Mouse (Mus musculus) ovary, adult 18-20 months (tissue): ENCODE results near the gene Hist4h4.

Source experiments
- DNase-seq: peaks from one replicate; pipeline ENCODE4 v3.0.0; 2022; ENCODE audit warnings: low spot score, mixed read lengths

Hist4h4 gene

DNA sequence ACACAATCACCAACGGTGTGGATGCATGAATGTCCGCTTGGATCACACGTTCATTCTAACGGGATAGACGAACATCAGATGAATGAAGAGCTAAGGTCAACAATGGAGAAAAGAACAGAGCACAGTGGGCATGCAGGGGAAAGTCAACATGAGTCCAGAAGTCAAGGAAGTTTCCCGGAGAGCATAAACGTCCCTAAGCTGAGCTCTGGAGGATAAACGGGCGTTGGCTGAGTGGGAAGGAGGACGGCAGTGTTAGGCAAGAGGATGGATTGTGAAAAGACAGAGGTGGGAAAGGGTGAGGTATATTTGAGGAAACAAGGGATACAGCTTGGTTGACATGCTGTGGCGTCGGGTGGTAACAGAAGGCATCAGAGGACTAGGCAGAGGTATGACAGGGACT lies 22.1 kb downstream of the Hist4h4 start:
- DNase-seq, result no peak

DNA sequence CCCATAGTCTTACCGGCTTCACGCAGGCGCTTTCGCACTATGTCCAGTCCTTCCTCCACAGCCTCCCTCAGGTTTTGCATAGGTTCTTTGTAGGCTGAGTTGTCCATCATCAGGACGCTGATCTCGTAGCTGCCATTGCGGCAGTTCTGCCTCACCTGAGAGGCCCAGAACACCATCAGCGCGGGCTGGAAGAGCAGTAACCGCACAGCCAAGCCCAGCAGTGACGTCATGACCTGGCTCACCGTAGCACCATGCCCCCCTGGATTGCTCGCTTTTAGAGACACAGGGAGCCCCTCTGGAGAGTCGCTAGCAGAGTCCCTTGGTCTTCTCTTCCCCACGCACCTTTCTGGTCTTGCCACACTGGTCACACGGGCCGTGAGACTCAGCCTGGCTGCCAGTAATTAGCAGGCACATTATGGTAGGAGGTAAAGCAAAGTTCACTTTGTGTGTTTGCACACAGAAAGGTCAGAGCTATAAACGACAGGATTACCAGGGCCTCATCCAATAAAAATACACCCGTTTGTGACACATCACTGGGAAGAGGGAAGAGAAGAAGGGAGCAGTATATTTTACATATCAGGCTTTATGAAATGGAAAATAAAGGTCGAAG lies 22.7 kb downstream of the Hist4h4 start, which contains the start of gene Gucy2c:
Gene Gucy2c, minus strand, starts transcription at position 389 of the 610 bp plus-strand sequence.
- DNase-seq, result no peak

DNA sequence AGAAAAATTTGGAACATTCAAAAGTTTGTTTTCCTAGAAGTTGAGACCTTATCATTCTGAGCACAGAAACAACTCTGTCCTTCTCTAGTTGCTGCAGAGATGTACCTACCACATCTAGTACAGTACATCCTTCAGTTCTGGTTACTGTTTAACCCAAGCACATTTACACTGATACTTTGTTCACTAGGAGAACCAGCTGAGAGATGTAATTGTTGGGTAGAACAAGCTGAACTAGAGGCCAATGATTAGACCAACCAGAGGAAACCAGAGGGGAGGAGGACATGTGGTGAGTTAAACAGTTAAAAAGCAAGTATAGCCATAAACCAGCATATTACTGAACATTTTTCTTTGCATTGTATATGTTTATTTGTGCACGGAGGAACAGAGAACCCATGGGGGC lies 27.8 kb downstream of the Hist4h4 start:
- DNase-seq, result no peak

DNA sequence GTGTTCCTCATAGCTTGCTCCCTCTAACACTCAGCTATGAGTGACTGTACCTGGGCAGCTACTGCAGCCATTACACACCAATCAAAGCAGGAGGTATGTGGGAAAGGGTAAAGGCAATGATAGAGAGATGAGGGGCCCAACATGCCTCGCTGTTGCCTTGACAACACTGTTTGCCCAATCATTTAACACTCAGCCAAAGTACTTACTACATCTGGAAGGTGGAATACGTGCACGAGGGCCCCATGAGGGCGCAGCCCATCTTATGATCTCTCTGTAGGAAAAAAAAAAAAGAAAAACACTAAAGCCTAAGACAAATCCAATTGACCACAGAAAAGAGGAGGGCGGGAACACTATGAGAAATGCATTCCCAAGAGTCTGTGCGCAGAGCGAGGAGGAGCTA lies 34.4 kb downstream of the Hist4h4 start:
- no peak for DNase-seq

DNA sequence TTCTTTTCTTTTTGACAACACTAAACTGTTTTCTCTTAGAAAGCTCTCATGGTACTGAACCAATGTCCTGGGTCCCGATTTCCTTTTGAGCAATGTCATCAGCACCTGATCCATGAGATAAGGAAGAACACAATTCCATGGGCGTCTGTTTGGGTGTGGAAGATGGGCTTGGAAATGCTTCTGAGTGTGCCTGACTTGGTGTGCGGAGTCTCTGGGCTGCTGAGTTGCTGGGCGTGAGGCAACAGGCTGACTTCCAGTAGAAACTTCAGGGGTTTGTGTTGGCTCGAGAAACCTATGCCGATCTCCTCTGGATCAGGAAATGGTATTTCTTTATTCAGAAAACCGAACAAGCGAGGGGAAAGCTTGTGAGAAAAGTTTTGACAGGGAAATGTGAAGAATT lies 35.1 kb downstream of the Hist4h4 start:
- DNase-seq, result no peak

DNA sequence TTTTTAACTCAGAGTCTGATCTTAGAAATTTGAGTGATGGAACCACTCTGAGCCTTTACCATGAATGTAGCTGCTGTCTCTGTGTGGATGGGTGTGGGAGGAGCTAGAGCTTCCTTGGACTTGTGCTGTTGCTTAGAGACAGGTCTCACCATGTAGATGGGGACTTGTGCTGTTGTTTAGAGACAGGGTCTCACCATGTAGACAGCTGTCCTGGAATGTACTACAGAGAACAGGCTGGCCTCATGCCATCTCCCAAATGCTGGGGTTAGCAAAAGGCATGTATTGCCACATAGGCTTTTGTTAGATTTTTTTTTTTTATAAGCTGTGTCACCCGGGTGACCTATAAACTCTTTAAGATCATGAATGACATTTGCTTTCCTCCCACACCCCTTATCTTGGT lies 40.3 kb downstream of the Hist4h4 start:
- DNase-seq, result no peak
